Mouse (Mus musculus) ovary, adult 2 months (tissue): Measurements from ENCODE around the gene Rasl11b. TPM values are rescaled to one million over a fixed set of nuclear protein-coding genes. Genes with fewer than 3 reads are reported as not detected.

Source experiments
- polyA plus RNA-seq: library from polyadenylated mRNA; depleted of rRNA; stranded (reverse); fragments of >200 nt; gene quantifications from 2 replicates; pipeline ENCODE4 v1.2.3, GENCODE M21; 2012; rRNA removed

Gene Rasl11b
- polyA plus RNA-seq = 54.8 and 65.0 TPM in 2 replicates

GRCm38 (mm10) chr5:74194841-74195613 lies at the start of gene Rasl11b:
Gene Rasl11b (plus strand): TSS chr5:74195286.

Other genes with a start within 250 kb of the Rasl11b start
- gene Usp46, start 126.9 kb upstream of the Rasl11b start, polyA plus RNA-seq = 4.2 and 4.8 TPM in 2 replicates